Mouse (Mus musculus): ENCODE measurements at regions not wholly inside any gene's neighbourhood (a gene's known extent, or its start where the extent isn't known, plus 50 kb on each side); places are given as distances from the start of the nearest gene placed in this dataset.
A peak's percentile ranks its signal among the peaks of the same experiment; 100 is the strongest.
"Not testable (repeated sequence)": the region's sequence is repeated elsewhere in the genome, so short reads cannot be mapped to it uniquely, and the experiment has no call there.

DNA sequence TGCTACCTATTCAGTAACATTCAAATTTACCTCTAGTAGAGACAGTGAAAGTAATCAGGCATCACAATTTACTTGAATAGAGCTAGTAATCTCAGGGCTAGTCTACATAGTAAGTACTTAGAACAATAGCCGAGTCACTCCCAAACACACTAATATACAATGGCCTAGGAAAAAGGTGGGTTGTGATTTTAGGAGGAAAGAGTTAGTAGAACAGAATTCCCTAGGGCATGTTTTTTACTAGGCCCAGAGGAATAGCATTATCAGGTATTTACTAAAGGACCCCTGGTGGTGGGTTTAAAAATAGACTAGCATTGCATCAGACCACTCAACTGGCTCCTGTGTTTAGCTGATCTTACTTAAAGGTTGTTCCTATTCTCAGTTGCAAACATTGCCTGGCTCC, 535.8 kb downstream of the Mat2b start:
- DNase-seq (ENCODE audit: low spot score in 2 of 2) = not testable (repeated sequence)

DNA sequence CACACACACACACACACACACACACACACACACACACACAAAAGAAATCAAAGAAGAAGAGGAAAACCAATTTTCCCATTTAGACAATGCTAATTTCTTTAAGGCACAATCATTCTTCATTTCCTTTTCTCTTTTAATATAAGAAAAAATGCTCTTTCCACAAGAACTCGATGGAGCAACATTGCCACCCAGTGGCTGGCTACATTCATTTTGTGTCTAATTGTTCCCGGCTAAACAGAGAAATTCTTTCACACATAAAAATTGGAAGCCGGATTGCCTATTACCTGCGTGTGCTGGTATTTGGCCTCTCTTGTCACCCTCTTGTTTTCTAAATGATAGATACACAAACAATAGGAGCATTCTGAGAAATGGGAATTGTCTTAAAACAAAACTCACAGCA, 545.7 kb downstream of the Mat2b start:
- DNase-seq (ENCODE audit: low spot score in 2 of 2) = peak; percentile 63 to 73

DNA sequence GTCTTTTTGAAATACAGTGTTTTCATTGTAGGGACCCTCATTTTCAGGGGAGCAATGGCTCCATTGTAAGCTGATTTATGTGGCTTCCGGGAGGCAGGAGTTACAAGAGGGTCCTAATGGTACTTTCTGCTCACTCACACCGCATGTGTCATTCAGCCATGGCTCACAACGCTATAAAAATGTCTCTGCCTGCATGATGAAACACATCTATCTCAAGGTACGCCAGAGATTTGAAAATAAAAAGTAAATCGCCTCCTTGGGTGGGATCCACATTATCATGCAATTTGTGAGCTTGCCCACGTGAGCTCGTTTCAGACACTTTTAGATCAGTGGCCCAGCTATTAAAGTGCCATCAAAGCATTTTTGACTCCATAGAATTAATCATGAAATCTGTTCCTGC, 557.2 kb downstream of the Mat2b start:
- no peak for DNase-seq (ENCODE audit: low spot score in 2 of 2)

DNA sequence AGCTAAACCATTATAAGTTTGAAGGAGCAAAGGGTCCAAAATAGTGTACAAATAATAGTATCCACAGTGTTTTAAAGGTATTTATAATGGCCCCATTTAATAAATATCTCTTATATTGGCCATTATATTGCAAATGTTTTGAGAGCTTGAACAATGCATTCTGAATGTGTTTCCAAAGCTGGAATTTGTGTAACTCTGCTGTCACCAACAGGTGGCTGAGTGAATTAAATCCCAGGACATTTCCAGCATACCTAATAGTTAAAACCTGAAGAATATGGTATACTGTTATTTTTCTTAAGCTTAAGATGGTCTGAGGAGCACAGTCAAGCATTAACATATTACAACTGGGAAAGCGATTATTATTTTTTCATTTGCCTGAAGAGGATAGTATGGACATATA, 592.4 kb downstream of the Mat2b start:
- no peak for DNase-seq (ENCODE audit: low spot score in 2 of 2)

- DNase-seq (ENCODE audit: low spot score in 2 of 2) = no peak
Measured at GRCm38 (mm10) chr11:40074317-40074716, 620.7 kb downstream of the Mat2b start.

DNA sequence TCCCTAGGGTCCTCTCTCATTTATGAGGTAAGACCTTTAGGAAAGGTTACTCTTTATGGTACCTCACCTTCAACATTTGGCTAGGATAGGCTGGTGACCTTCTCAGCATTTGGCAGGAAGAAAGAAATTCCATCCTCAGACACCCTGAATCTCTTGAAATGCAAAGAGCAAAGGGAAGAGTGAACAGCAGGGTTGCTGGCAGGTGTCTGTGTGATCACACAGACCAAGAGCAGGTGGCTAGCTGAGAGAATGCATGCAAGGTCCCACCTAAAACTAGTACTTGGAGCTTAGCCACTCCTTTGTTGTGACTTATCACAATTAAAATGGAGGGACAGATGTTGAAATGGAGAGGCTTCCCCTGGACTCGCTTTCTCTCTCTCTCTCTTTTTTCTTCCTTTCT, 644.5 kb downstream of the Mat2b start:
- no peak for DNase-seq (ENCODE audit: low spot score in 2 of 2)

GRCm38 (mm10) chr11:40027511-40027910, 667.5 kb downstream of the Mat2b start:
- no peak for DNase-seq (ENCODE audit: low spot score in 2 of 2)

DNA sequence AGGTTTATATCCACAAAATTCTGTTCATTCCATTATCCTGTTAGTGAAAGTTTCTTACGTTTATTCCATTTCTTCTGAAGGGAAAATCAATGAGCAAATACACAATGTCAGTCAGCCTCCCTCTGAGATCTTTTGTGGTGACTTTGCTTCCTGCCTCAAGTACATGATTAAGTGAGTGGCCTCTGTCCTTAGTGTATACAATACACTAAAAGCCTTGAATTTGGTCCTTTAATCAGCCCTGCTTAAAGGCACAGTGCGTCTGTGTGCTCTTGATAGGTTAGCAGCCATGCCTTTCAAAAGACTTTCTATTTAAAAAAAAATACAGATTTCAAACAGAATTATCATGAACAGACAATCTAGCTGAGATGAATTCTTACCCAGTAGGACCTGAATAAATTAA, 695.5 kb downstream of the Mat2b start:
- DNase-seq (ENCODE audit: low spot score in 2 of 2) = no peak

- DNase-seq (ENCODE audit: low spot score in 2 of 2) = no peak
Measured at GRCm38 (mm10) chr11:39998612-39999011, 696.4 kb downstream of the Mat2b start.

- DNase-seq (ENCODE audit: low spot score in 2 of 2) = no peak
Measured at GRCm38 (mm10) chr11:39972585-39972984, 722.4 kb downstream of the Mat2b start.

DNA sequence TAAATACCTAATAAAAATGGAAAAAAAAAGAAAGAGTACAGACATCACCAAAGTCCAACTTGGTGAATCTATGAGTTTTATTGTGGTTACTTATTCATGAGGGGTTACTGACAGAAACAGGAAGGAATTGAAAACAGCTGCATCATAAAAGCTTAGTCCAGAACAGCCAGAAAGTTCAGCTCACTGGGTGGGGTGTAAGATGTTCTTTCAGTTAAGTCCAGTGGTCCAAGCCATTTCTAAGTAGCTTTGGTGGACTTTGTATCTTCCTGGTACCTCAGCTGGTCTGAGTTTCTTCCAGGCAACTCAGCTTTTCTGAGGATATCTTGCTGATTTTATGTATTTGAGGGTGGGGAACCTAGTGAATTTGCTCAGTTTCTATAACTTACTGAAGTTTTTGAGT, 731.3 kb downstream of the Mat2b start:
- DNase-seq (ENCODE audit: low spot score in 2 of 2) = no peak

DNA sequence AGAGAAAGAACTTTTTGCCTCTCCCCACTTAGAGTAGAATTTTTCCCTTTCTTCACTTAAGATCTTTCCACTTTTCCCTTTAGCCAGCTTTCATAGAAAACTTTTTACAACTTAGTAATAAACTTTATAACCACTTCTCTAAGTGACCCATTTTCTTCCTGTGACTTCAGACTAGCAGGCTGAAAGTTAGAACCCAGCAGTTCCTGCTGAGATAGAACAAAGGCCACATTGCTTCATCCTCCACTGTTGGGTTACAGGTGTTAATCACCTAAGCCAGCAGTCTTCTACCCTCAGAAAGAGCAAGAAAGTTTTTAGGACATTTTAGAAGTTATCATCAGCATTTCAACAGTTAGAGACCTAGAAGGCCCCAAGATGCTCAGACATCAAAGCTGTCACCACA, 740.6 kb downstream of the Mat2b start:
- DNase-seq (ENCODE audit: low spot score in 2 of 2) = no peak

DNA sequence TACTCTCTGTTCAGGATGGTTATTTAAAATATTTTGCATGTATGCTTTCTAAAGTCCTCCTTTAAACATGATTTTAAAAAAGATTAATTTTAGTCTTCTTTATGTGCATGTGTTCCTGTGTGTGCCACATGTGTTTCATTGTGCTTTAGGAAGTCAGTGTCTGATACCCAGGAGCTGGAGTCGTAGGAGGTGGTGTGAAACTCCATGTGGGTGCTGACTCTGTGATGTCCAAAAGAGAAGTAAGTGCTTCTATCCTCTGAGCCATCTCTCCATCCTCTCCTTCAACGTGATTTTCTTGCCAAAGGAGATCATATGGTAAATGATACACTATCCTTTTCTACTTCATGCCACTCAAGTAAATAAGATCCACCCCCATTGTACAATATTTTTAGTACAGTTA, 750.8 kb downstream of the Mat2b start:
- DNase-seq (ENCODE audit: low spot score in 2 of 2) = no peak

DNA sequence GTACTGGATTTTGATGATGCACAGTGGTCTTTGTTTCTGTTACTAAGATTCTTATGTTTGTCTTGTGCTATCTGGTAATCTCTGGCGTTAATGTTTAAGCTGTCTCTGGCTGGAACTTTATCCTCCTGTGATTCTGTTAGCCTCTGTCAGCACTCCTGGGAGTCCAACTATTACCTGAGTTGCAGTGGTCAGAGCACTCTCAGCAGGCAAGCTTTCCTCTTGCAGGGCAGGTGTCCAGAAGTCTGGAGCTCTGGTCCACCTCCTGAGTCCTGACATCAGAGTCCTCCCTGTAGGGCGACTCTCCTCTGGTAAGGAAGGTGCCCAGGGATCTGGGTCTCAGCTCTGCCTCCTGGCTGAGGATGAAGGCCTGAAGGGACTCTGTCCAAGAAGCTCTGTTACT, 760.8 kb downstream of the Mat2b start:
- DNase-seq (ENCODE audit: low spot score in 2 of 2) = no peak

DNA sequence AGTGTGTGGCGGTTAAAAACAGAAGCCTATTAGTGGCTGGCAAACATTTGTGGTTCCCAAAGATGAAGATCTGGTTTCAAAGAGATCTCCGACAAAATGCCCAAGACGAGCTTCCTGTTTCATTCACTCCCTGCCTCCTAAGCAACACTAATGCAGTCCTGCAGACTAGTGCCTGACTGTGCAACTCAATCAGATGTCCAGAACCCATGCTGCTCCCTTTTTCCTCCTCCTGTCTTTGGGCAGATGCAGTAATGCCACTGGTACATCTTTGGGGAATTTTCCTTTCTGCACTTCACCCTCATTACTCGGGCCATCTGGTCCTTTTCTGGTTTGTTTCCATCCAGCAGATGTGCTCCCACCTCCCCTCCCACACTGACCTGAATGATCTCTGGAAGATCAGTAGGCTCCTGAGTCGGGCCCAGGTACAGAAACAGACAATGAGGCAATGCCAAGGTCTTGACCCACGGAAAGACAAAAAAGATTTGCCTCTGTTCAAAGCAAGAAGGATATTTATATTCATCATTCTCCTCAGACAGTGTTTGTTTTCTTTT, 771.0 kb downstream of the Mat2b start:
- DNase-seq (ENCODE audit: low spot score in 2 of 2) = no peak

DNA sequence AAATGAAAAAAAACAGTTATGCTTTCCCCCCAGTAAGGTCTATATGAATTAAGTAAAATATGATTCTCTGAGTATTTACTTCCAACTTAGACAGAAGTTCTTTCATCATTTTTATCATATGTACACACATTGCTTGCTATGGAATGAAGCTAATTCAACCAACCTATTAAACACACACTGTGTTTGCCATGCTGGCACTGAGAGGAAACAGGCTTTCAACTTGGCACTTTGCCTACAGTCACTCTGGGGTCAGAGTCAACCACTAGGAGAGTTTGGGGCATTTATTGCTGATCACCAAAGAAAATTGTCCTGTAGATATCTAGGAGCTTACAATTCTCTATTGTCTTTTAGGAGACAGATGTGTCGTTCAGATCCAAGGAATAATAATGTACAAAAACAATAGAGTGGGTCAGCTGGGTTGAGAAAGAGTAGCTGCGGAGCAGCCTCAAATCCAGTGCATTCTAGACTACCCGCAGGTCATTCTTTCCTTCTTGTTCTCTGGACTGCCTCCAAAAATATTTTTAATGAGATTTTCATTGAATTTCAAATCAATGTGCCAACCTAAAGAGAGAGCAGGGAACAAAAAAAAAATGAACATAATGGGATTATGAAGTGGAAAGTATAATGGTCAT, 777.2 kb downstream of the Mat2b start:
- peak in 1 of 2 experiments; percentile 33 for DNase-seq (ENCODE audit: low spot score in 2 of 2)

- DNase-seq (ENCODE audit: low spot score in 2 of 2) = no peak
Measured at GRCm38 (mm10) chr11:39899644-39900225, 795.3 kb downstream of the Mat2b start.

DNA sequence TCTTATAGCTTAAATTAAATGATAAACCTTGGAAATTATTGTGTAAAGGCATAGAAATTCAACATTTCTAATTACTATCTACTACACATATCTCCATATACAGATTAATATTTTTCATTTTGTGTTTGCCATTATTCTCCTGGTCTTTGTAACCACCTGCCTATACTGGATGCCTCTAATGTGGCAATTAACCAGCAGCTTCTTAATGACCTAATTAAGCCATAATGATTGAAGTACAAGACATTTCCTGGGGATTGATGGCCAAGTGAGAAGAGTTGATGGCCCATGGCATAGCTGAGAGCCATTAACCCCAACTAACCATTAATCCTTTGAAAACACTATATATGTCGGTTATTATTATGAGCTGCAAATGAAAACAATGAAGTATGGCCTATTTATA, 811.7 kb downstream of the Mat2b start:
- no peak for DNase-seq (ENCODE audit: low spot score in 2 of 2)

DNA sequence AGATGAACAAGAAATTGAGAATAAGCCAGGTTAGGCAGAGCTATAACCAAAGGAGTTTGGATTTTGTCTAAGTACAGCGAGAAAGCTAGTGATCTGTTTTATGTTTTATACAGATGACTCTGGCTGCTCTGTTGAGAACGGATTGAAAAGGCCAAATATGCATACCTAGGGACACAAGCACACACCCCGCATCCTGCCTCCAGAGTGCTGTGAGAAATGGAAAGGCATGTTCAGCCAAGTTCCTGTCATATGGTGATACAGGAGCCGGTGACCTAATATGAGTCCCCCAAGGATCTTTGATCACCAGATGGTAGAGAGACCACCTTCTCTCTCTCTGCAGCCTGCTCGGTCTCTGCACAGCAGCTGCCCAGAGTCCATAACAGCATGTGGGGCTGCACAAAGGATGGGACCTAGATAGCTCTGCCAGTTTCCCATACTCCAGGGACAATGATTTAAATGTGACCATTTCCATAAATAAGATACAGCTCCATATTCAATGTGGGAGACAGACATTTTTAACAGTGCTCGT, 826.5 kb downstream of the Mat2b start:
- DNase-seq (ENCODE audit: low spot score in 2 of 2) = peak in 1 of 2 experiments; percentile 1
